Mouse (Mus musculus) bone marrow, adult 2 months (tissue): ENCODE results near the gene 1700001P01Rik. TPM values are rescaled to one million over a fixed set of nuclear protein-coding genes. Genes with fewer than 3 reads are reported as not detected.

Experiments used
- H3K27ac ChIP-seq: fragments of 200-500 bp; 2 replicates; pipeline ENCODE4 v1.5.1; 2012; ENCODE audit warnings: low read depth, mild to moderate bottlenecking, control low read depth, inconsistent platforms, low read length; ENCODE audit not compliant: control insufficient read depth, poor library complexity, insufficient read depth
- H3K4me1 ChIP-seq: fragments of 200-500 bp; 2 replicates; pipeline ENCODE4 v1.6.1; 2011; ENCODE audit warnings: low read length; ENCODE audit not compliant: control insufficient read depth, insufficient read depth
- H3K4me3 ChIP-seq: fragments of 200-500 bp; replicated peaks from 2 replicates; pipeline ENCODE3; 2011; ENCODE audit warnings: mild to moderate bottlenecking, low read depth, low read length, control low read depth; ENCODE audit not compliant: control insufficient read depth
- CTCF ChIP-seq: fragments of 200-500 bp; IDR thresholded peaks from 2 replicates; pipeline ENCODE4 v1.5.1; 2011; ENCODE audit warnings: low read length, control low read depth; ENCODE audit not compliant: control insufficient read depth, insufficient read depth
- POLR2A ChIP-seq: fragments of 200-500 bp; IDR thresholded peaks from 2 replicates; pipeline ENCODE4 v1.6.1; 2011; ENCODE audit warnings: low read depth, mild to moderate bottlenecking, control low read depth, low read length, borderline replicate concordance; ENCODE audit not compliant: control insufficient read depth
- WGBS: fragments of 180-500 bp; shearing (Covaris S2); methylation state at CpG from one replicate; pipeline ENCODE4 v1.1.7; 2018; 5-methylcytosine and 5-hydroxymethylcytosine counted together
- polyA plus RNA-seq: library from polyadenylated mRNA; stranded (reverse); fragments of >200 nt; gene quantifications from 2 replicates; pipeline ENCODE4 v1.2.4, GENCODE M21; 2011; ENCODE audit warnings: low replicate concordance; ENCODE audit not compliant: missing spikeins, insufficient read depth, insufficient read length

1700001P01Rik gene
- polyA plus RNA-seq, 1 experiment: not detected

DNA sequence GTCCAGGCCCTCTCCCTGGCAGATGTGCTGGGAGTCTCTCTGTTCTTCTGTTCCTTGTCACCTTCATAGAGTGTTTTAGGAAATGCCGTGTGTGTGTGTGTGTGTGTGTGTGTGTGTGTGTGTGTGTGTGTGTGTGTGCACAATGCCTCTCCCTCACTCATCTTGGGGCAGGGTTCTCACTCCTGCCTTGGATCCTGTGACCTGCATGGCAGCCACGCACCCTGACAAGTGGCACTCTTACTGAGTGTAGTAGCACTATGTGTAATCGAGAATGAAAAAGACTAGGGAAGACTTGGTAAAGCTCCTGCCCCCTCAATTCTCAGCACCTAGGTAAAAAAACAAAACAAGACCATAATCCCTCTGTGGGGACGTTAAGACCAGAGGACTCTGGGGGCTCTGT, 43.4 kb upstream of the 1700001P01Rik start:
- Histone ChIP-seq H3K4me1 (peaks cover 21% of the 10 kb centered on the region), H3K4me3 (no peak overlapping the region), H3K27ac (no peak overlapping the region)
- TF ChIP-seq CTCF: no peak
- no peak for TF ChIP-seq POLR2A
- 60% methylated on average over 4 of the region's 4 CpGs for WGBS

DNA sequence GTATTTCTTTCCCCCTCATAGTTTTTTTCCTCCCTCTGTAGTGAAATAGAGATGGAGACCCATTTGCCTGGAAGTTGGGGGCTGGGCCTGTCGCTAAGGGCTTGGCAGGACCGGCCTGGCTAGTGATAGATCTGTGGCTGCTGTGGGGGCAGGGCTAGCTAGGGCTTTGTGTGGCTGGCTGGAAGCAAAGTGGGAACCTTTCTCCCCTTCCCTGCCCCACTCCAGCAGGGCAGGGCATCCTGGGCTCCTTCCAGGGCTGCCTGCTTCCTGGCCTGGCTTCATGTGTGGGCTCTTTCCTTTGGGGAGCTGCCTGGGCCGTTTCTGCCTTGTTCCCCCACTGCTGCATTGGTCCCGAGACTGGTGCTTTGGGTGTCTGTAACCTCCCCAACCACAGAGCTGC, 42.9 kb upstream of the 1700001P01Rik start:
- H3K4me1 ChIP-seq: peaks cover 21% of the 10 kb centered on the region
- 27% methylated on average over 4 of the region's 4 CpGs for WGBS

DNA sequence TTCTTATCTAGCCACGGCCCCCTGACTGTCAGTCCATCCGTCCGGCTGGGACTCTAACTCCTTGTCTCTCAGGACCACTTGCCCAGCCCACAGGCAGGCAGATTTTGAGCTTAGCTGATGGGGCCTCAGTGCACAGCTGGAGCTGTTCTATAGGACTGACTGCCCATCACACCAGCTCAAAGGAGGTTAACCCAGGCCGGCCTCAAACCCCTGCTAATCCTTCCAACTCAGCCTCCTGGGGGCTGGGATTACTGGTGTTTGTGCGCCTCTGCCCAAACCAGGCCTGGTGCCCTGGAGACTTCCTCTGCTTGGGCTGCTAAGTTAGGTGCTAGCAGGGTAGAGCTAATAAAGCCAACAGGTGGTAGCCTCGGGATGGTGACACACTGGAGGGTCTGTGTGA, 42.3 kb upstream of the 1700001P01Rik start:
- peak overlapping the region; percentile 65 for H3K27ac ChIP-seq
- H3K4me1 ChIP-seq: peaks cover 24% of the 10 kb centered on the region
- WGBS: 67% methylated on average over 6 of the region's 6 CpGs

More for the DNA sequence above, 42.9 kb upstream of the 1700001P01Rik start:
- Histone ChIP-seq H3K4me3 (no peak overlapping the region), H3K27ac (peak overlapping the region; percentile 50)
- TF ChIP-seq CTCF: no peak
- TF ChIP-seq POLR2A: no peak

DNA sequence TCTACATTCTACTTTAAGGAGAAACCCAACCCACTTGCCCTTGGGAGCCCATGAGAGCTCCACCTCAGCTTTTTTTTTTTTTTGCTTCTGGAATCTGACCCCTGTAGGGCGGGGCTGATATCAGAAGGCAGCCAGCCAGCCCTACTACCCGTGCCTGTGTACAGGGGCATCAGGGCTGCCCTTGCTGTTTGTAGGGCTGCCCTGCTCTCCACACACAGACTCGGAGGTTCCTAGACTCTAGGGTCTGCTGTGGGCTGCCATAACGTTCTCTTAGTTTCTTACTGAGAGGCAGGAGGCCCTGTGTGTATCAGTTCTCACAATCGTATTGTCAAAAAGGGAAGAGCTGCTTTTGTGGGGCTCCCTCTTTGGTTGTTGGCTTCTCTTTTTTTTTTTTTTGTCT, 41.7 kb upstream of the 1700001P01Rik start:
- no peak overlapping the region for H3K4me3 ChIP-seq
- peaks cover 24% of the 10 kb centered on the region for H3K4me1 ChIP-seq
- TF ChIP-seq CTCF (no peak), POLR2A (no peak)
- WGBS: 27% methylated on average over 5 of the region's 5 CpGs
- peak overlapping the region; percentile 76 for H3K27ac ChIP-seq

More for the DNA sequence above, 42.3 kb upstream of the 1700001P01Rik start:
- TF ChIP-seq POLR2A (no peak), CTCF (no peak)
- H3K4me3 ChIP-seq: no peak overlapping the region

- TF ChIP-seq CTCF (no peak), POLR2A (no peak)
- peak overlapping the region; percentile 2 for H3K27ac ChIP-seq
- peaks cover 24% of the 10 kb centered on the region for H3K4me1 ChIP-seq
- H3K4me3 ChIP-seq: no peak overlapping the region
- 77% methylated on average over 9 of the region's 9 CpGs for WGBS
Observed at GRCm38 (mm10) chr11:97816916-97817315, 41.2 kb upstream of the 1700001P01Rik start.

GRCm38 (mm10) chr11:97816176-97816575, 40.5 kb upstream of the 1700001P01Rik start:
- H3K4me3 ChIP-seq: no peak overlapping the region
- peak overlapping the region; percentile 40; the same call in 1 of the 2 replicates for H3K27ac ChIP-seq
- WGBS: 78% methylated on average over 5 of the region's 5 CpGs
- no peak for TF ChIP-seq POLR2A
- TF ChIP-seq CTCF: no peak
- peaks cover 24% of the 10 kb centered on the region for H3K4me1 ChIP-seq

GRCm38 (mm10) chr11:97815736-97816135, 40.0 kb upstream of the 1700001P01Rik start:
- peaks cover 23% of the 10 kb centered on the region for H3K4me1 ChIP-seq
- peak overlapping the region; percentile 68 for H3K27ac ChIP-seq
- H3K4me3 ChIP-seq: no peak overlapping the region
- TF ChIP-seq CTCF (no peak), POLR2A (no peak)
- 42% methylated on average over 11 of the region's 11 CpGs for WGBS

DNA sequence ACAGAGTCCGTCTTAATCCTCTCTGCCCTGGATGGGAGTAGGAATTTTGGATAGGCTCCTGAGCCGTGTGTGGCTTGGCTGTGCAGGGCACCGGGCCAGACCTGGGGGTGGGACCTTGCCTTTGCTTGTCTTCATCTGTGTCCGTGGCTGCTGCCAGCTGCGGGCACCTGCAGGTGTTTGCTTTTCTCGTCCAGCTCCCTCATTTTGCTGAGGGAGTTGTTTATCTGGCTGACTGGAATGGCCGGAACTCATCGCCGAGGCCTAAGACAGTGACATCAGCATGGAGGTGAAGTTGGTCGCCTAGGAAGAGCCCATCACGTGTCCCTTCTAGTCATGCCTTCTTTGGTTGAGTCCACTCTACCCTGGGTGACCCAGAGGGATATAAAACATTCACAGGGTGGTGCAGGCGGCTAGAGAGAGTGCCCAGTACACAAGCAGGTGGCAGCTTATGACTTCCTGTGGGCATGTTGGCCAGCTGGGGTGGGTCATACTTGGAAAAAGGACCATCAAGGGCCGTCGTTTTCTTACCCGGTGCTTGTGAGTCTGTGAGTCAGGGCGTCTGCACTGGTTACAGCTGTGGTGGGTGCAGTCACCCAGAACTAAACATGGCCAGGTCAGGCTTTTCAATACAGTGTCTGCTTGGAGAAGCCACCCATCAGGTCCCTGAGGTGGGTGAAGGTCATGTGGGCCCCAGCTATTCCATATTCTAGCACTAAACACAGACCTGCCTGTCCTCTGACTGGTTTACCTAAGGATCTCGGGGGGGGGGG, 38.2 kb upstream of the 1700001P01Rik start:
- Histone ChIP-seq H3K27ac (no peak overlapping the region), H3K4me1 (peaks cover 21% of the 10 kb centered on the region), H3K4me3 (no peak overlapping the region)
- WGBS: 81% methylated on average over 17 of the region's 17 CpGs
- TF ChIP-seq CTCF (no peak), POLR2A (no peak)

GRCm38 (mm10) chr11:97813085-97813484, 37.4 kb upstream of the 1700001P01Rik start:
- WGBS: 78% methylated on average over 7 of the region's 7 CpGs
- Histone ChIP-seq H3K4me1 (peaks cover 16% of the 10 kb centered on the region), H3K27ac (no peak overlapping the region), H3K4me3 (no peak overlapping the region)
- TF ChIP-seq POLR2A: no peak
- no peak for TF ChIP-seq CTCF

GRCm38 (mm10) chr11:97812491-97812921, 36.8 kb upstream of the 1700001P01Rik start:
- WGBS: 73% methylated on average over 3 of the region's 3 CpGs
- H3K4me1 ChIP-seq: peaks cover 13% of the 10 kb centered on the region
- no peak for TF ChIP-seq CTCF
- TF ChIP-seq POLR2A: no peak
- no peak overlapping the region for H3K4me3 ChIP-seq
- H3K27ac ChIP-seq: no peak overlapping the region
